Mouse (Mus musculus): ENCODE measurements around the gene Tex33. TPM values are rescaled to one million over a fixed set of nuclear protein-coding genes. Genes with fewer than 3 reads are reported as not detected.
"Not testable (repeated sequence)": the region's sequence is repeated elsewhere in the genome, so short reads cannot be mapped to it uniquely, and the experiment has no call there.

Gene Tex33
- polyA plus RNA-seq, 1 experiment from 2014 or later = not detected

DNA sequence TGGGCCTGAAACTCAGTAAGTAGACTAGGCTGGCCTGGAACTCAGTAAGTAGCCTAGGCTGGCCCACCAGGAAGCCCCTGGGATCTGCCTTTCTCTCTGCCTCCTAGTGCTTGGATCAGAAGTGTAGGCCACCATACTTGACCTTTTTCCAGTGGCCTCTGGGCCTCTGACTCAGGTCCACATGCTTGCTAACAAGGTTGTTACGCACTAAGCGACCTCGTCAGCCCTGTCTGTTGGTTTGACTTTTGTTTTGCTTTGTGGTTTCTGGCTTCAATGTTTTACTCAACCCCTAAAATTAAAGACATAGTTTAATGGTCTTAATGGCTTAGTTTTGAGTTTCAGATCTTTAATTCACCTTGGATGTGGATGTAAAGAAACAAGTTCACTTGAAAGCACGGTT, 65.0 kb downstream of the Tex33 start:
- peaks cover 5% of the 10 kb centered on the region; the same call in 1 of the 2 replicates for H3K4me1 ChIP-seq
- no peak overlapping the region for H3K9ac ChIP-seq
- H3K4me3 ChIP-seq (replicated peaks) = no peak overlapping the region
- H3K9me3 ChIP-seq = no peaks in the 10 kb centered on the region
- no peaks in the 10 kb centered on the region for H3K27me3 ChIP-seq
- ATAC-seq (ENCODE audit: low FRiP score) = no peak
- H3K36me3 ChIP-seq (replicated peaks) = no peaks in the 10 kb centered on the region
- H3K4me2 ChIP-seq = no peak overlapping the region
- 88% methylated on average over 4 of the region's 4 CpGs for WGBS
- H3K27ac ChIP-seq = no peak overlapping the region

DNA sequence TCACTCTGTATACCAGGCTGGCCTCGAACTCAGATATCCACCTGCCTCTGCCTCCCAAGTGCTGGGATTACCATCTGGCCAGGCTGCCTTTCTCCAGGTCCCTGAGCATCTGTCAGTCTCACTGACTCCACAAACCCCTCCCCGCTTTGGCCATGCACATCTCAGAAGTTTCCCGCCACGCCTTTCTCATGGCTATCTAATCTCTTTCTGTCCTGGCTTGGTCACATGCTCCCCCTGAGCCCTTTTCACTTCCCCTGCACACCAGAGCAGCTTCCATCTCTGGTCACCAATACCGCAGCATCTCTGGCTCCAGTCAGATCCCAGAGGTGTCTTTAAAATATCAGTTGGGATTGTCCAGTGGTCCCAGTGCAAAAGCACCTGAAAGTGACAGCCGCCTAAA, 65.7 kb downstream of the Tex33 start:
- H3K4me2 ChIP-seq; H3K9me3 ChIP-seq; ATAC-seq (ENCODE audit: low FRiP score); H3K27me3 ChIP-seq; H3K36me3 ChIP-seq (replicated peaks); H3K9ac ChIP-seq; H3K27ac ChIP-seq; H3K4me3 ChIP-seq (replicated peaks); H3K4me1 ChIP-seq: not testable (repeated sequence)
- 84% methylated on average over 6 of the region's 6 CpGs for WGBS

DNA sequence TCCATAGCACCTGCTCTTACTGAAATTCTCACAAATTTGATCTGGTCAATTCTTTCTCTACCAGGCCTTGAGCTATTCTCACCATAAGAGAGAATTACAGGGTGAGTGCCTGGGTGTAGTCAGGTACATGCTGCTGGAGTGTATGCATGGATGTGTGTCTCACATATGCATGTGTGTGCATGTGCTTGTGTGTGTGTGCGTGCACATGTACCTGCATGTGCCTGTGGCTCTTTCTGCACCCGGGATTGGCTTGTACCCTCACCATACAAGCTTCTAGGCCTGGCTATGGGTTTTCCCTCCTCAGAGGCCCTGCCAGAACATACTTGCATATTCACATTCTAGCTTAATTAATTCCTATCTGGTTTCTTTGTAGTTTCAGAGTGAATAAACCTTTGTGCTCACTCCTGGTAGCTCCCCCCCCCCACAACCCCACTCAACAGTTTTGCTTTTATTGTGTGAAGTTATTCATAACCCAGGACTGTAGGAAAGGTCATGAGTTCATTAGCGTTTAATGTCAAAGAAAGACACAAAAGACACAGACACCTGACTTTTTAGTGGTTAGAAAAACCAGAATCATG, 67.1 kb downstream of the Tex33 start:
- Histone ChIP-seq H3K4me1 (peaks cover 5% of the 10 kb centered on the region; the same call in 1 of the 2 replicates), H3K36me3 (replicated peaks) (no peaks in the 10 kb centered on the region), H3K4me2 (no peak overlapping the region), H3K4me3 (replicated peaks) (no peak overlapping the region), H3K9ac (no peak overlapping the region), H3K9me3 (no peaks in the 10 kb centered on the region), H3K27me3 (no peaks in the 10 kb centered on the region), H3K27ac (no peak overlapping the region)
- ATAC-seq (ENCODE audit: low FRiP score) = no peak
- 70% methylated on average over 3 of the region's 3 CpGs for WGBS

Small RNAs within 50 kb of the gene (microRNA-seq; reads per million reads assigned to microRNA genes)
- gene Mir7676-2 = not detected

Other genes starting within 250 kb of the Tex33 start
- 127 and 131 TPM in 2 replicates for gene Ift27, start 221.8 kb downstream of the Tex33 start, polyA plus RNA-seq (2016; fragmentation: Nextera tagmentation; extraction: Ambion mirVana)
- not detected in 2 replicates for gene Pvalb, start 189.5 kb downstream of the Tex33 start, polyA plus RNA-seq (2016; fragmentation: Nextera tagmentation; extraction: Ambion mirVana)
- gene Ncf4, start 151.1 kb downstream of the Tex33 start, polyA plus RNA-seq (2016; fragmentation: Nextera tagmentation; extraction: Ambion mirVana) = 2.6 and 3.2 TPM in 2 replicates
- 0.10 and 0.20 TPM in 2 replicates for gene Csf2rb2, start 90.2 kb downstream of the Tex33 start, polyA plus RNA-seq (2016; fragmentation: Nextera tagmentation; extraction: Ambion mirVana)
- 0.90 and 0.91 TPM in 2 replicates for gene Csf2rb, start 70.2 kb downstream of the Tex33 start, polyA plus RNA-seq (2016; fragmentation: Nextera tagmentation; extraction: Ambion mirVana)
- gene Tst, start 10.0 kb upstream of the Tex33 start, polyA plus RNA-seq (2016; fragmentation: Nextera tagmentation; extraction: Ambion mirVana) = 10.1 and 10.3 TPM in 2 replicates
- 1.7 and 2.8 TPM in 2 replicates for gene Mpst, start 10.5 kb upstream of the Tex33 start, polyA plus RNA-seq (2016; fragmentation: Nextera tagmentation; extraction: Ambion mirVana)
- gene Kctd17, start 32.7 kb upstream of the Tex33 start, polyA plus RNA-seq (2016; fragmentation: Nextera tagmentation; extraction: Ambion mirVana) = 67.3 and 79.6 TPM in 2 replicates
- gene Tmprss6, start 72.7 kb upstream of the Tex33 start, polyA plus RNA-seq (2016; fragmentation: Nextera tagmentation; extraction: Ambion mirVana) = 0.43 and 1.3 TPM in 2 replicates
- not detected in 2 replicates for gene Il2rb, start 99.4 kb upstream of the Tex33 start, polyA plus RNA-seq (2016; fragmentation: Nextera tagmentation; extraction: Ambion mirVana)
- gene C1qtnf6, start 135.5 kb upstream of the Tex33 start, polyA plus RNA-seq (2016; fragmentation: Nextera tagmentation; extraction: Ambion mirVana) = 6.2 and 7.6 TPM in 2 replicates
- gene Sstr3, start 148.8 kb upstream of the Tex33 start, polyA plus RNA-seq (2016; fragmentation: Nextera tagmentation; extraction: Ambion mirVana) = 0.32 and 0.35 TPM in 2 replicates
- 2.6 and 4.6 TPM in 2 replicates for gene Rac2, start 176.9 kb upstream of the Tex33 start, polyA plus RNA-seq (2016; fragmentation: Nextera tagmentation; extraction: Ambion mirVana)
- gene Cyth4, start 201.1 kb upstream of the Tex33 start, polyA plus RNA-seq (2016; fragmentation: Nextera tagmentation; extraction: Ambion mirVana) = 3.5 and 4.5 TPM in 2 replicates